Mouse (Mus musculus) ES-Bruce4 (cell line): ENCODE data around the gene Izumo3. TPM values are rescaled to one million over a fixed set of nuclear protein-coding genes. Genes with fewer than 3 reads are reported as not detected.
"Not testable (repeated sequence)": the region's sequence is repeated elsewhere in the genome, so short reads cannot be mapped to it uniquely, and the experiment has no call there.

ENCODE experiments used
- H3K27ac ChIP-seq: 2 replicates; pipeline ENCODE4 v1.5.1; 2012; ENCODE audit warnings: low read length, inconsistent platforms; ENCODE audit not compliant: insufficient read depth
- H3K27me3 ChIP-seq: 2 replicates; pipeline ENCODE4 v1.6.1; 2012; ENCODE audit warnings: mild to moderate bottlenecking, low read length, inconsistent platforms; ENCODE audit not compliant: control insufficient read depth, poor library complexity, insufficient read depth, severe bottlenecking
- H3K36me3 ChIP-seq: 2 replicates; pipeline ENCODE4 v1.6.1; 2012; ENCODE audit warnings: inconsistent platforms, mild to moderate bottlenecking, low read length, moderate library complexity; ENCODE audit not compliant: control insufficient read depth, poor library complexity, insufficient read depth, severe bottlenecking
- H3K4me1 ChIP-seq: one replicate; pipeline ENCODE4 v1.8.1; 2011; ENCODE audit warnings: low read length; ENCODE audit not compliant: control insufficient read depth, insufficient read depth
- H3K4me3 ChIP-seq: 2 replicates; pipeline ENCODE4 v1.5.1; 2011; ENCODE audit warnings: low read depth, mild to moderate bottlenecking, low read length
- H3K9ac ChIP-seq: 2 replicates; pipeline ENCODE4 v1.6.1; 2012; ENCODE audit warnings: low read depth, mild to moderate bottlenecking, inconsistent platforms; ENCODE audit not compliant: poor library complexity, severe bottlenecking
- H3K9me3 ChIP-seq: replicated peaks from 2 replicates; pipeline ENCODE4 v1.6.1; 2012; ENCODE audit warnings: mild to moderate bottlenecking, low read length, inconsistent platforms; ENCODE audit not compliant: control insufficient read depth, poor library complexity, insufficient read depth, severe bottlenecking
- CTCF ChIP-seq: IDR thresholded peaks from one replicate; pipeline ENCODE4 v1.8.1; 2011; ENCODE audit warnings: low read depth, low read length
- EP300 ChIP-seq: IDR thresholded peaks from 2 replicates; pipeline ENCODE4 v1.6.1; 2011; ENCODE audit warnings: low read depth, low read length; ENCODE audit not compliant: insufficient read depth
- POLR2A ChIP-seq: IDR thresholded peaks from one replicate; pipeline ENCODE4 v1.8.1; 2011; ENCODE audit warnings: low read length; ENCODE audit not compliant: insufficient read depth
- polyA plus RNA-seq: library from polyadenylated mRNA; stranded (reverse); fragments of >200 nt; gene quantifications from 2 replicates; pipeline ENCODE4 v1.2.4, GENCODE M21; 2011; ENCODE audit warnings: low read depth; ENCODE audit not compliant: missing spikeins, insufficient read depth, insufficient read length

Izumo3 gene
- not detected in 2 replicates for polyA plus RNA-seq

GRCm38 (mm10) chr4:92147134-92147533 is at the start of gene Izumo3:
Gene Izumo3, minus strand, starts transcription at chr4:92147234.
- TF ChIP-seq POLR2A (no peak), CTCF (no peak), EP300 (no peak)
- H3K27ac ChIP-seq, result no peak within 1 kb of the TSS
- H3K36me3 ChIP-seq, result no peaks in the 10 kb centered on the region

DNA sequence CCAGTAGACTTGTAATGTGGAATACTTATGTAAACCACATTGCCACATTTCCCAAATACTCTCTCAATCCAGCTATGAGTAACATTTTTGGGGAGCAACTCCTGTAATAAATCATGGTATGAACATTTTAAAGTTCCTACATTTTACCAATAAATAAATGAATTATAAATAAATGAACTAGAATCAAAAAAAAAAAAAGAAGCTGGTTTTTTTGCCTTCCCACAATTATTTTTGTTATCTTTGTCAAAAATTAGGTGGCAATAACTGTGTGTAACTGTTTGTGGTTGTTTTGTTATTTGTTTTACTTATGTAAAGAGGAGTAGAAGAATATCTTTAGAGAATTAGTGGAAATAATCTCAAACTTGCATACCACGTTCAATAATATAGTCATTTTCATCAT is 44.6 kb upstream of the Izumo3 start, which contains the start of gene Gm12666:
Gene Gm12666 (minus strand): TSS at position 101 of the 400 bp plus-strand sequence.
- not testable (repeated sequence) for H3K36me3 ChIP-seq, H3K27me3 ChIP-seq, H3K9me3 ChIP-seq, H3K27ac ChIP-seq, H3K4me1 ChIP-seq, H3K9ac ChIP-seq, H3K4me3 ChIP-seq

More at GRCm38 (mm10) chr4:92147134-92147533, at the start of gene Izumo3:
- Histone ChIP-seq H3K27me3 (no peaks in the 10 kb centered on the region), H3K9me3 (no peaks in the 10 kb centered on the region), H3K4me1 (no peaks in the 10 kb centered on the region), H3K9ac (no peak within 1 kb of the TSS), H3K4me3 (no peak within 1 kb of the TSS)

GRCm38 (mm10) chr4:92152646-92153045 is 5.6 kb upstream of the Izumo3 start:
- Histone ChIP-seq H3K9ac (no peak overlapping the region), H3K9me3 (no peaks in the 10 kb centered on the region), H3K4me1 (no peaks in the 10 kb centered on the region), H3K4me3 (no peak overlapping the region), H3K27me3 (no peaks in the 10 kb centered on the region), H3K36me3 (no peaks in the 10 kb centered on the region), H3K27ac (no peak overlapping the region)
- no peak for TF ChIP-seq EP300
- TF ChIP-seq POLR2A, result no peak
- no peak for TF ChIP-seq CTCF

DNA sequence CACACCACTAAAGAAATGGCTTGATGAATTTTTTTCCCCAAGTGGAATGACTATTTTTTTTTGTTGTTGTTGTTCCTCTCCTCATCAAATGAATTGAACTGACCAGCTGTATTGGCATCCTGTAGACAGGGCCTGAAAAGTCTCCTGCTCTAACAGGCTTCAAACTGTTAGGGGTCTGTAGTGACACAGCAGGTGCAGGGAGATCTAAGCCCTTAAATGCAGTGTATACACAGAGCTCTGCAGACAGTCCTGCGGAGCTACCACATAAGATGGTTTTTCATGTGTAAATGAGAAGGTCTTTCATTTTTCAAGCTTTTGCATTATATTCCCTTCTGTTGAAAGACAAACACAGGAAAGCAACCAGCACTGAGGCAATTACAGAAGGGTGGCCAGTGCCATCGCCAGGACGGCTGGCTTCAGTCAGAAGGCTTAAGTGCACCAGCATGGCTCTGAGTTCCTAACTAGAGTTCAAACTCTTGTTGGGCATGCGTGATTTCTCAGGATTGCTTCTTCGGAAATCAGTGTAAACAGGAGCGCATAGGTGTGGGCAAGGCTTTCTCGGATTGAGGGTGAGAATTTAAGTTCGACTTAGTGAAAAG is 35.5 kb downstream of the Izumo3 start:
- H3K27me3 ChIP-seq, result no peaks in the 10 kb centered on the region
- H3K36me3 ChIP-seq, result no peaks in the 10 kb centered on the region
- H3K9me3 ChIP-seq, result no peaks in the 10 kb centered on the region
- TF ChIP-seq EP300 (no peak), POLR2A (no peak), CTCF (no peak)
- H3K9ac ChIP-seq, result no peak overlapping the region
- no peak overlapping the region for H3K4me3 ChIP-seq
- no peaks in the 10 kb centered on the region for H3K4me1 ChIP-seq
- H3K27ac ChIP-seq, result no peak overlapping the region

DNA sequence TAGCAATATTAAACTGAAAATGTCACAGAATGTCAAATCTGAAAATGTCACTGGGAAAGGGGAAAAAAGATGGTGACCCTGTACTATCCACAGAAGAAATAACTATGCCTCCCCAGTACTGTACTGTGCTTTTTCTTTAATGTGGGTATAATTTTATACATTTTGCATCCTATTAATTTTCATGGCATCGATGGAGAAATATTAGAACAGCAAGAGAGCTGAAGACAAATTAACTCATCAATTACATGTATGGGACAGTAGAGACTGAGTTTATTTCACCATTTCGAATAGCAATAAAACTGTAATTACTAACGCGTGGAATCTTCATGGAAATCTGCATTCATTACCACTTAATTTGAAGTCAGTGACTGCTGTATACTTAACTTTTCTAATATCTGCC is 49.6 kb downstream of the Izumo3 start:
- Histone ChIP-seq H3K4me3 (no peak overlapping the region), H3K36me3 (no peaks in the 10 kb centered on the region), H3K27me3 (no peaks in the 10 kb centered on the region), H3K4me1 (no peaks in the 10 kb centered on the region), H3K9ac (no peak overlapping the region), H3K27ac (no peak overlapping the region), H3K9me3 (no peaks in the 10 kb centered on the region)
- TF ChIP-seq CTCF, result no peak
- TF ChIP-seq POLR2A, result no peak
- TF ChIP-seq EP300, result no peak

- no peaks in the 10 kb centered on the region for H3K9me3 ChIP-seq
- TF ChIP-seq EP300 (no peak), POLR2A (no peak), CTCF (no peak)
- no peaks in the 10 kb centered on the region for H3K4me1 ChIP-seq
- H3K4me3 ChIP-seq, result no peak overlapping the region
- no peaks in the 10 kb centered on the region for H3K36me3 ChIP-seq
- H3K9ac ChIP-seq, result no peak overlapping the region
- H3K27ac ChIP-seq, result no peak overlapping the region
- no peaks in the 10 kb centered on the region for H3K27me3 ChIP-seq
These were observed 51.1 kb downstream of the Izumo3 start for GRCm38 (mm10) chr4:92095951-92096350.

Other genes starting within 250 kb of the Izumo3 start
- not detected in 2 replicates for gene Gm12666, start 44.5 kb upstream of the Izumo3 start, polyA plus RNA-seq